Mouse (Mus musculus) kidney, adult 18-20 months (tissue): Measurements from ENCODE around the gene Gsdma.
"Not testable (repeated sequence)": the region's sequence is repeated elsewhere in the genome, so short reads cannot be mapped to it uniquely, and the experiment has no call there.

Source experiments
- DNase-seq: peaks from one replicate; pipeline ENCODE4 v3.0.0; 2021

The Gsdma gene

DNA sequence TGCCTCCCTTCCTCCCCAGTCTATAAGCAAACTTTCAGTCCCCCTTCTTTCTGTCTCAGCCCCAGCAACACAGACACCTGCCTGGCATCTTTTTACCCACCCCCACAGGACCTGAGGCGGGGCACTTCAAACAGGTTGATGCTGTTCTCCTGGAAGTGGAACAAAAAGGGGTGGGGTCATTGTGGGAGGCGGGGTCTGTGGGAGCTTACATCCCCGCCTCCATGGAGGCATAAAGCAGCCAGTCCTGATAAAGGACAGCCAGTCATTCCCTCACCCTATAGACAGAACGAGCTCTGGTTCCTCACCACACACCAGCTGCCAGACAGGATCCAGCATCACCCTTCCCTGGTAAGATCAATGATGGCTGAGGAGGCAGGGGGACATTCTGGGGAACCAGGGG lies at the start of gene Gsdma:
TSS of gene Gsdma (plus strand) at position 261 of the 400 bp plus-strand sequence.
- DNase-seq, result no peak

DNA sequence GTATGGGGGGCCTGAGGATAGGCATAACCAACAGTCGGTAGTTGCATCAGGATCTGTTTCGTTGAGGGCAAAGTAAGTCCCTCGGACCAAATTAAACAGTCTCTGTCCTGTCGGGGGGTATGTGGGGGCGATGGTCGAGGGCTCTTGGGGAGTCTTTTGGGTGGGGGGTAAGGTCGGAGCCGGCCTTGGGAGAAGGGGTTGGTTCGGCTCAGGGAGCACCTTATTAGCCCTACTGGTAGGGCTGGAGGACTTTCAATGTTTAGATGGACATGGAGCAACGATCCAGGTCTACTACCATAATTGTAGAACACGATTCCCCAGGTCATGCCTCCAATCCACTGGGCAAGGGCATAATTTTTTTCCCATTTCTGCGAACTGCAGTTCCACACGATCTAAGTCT lies 43.4 kb upstream of the Gsdma start:
- no peak for DNase-seq

DNA sequence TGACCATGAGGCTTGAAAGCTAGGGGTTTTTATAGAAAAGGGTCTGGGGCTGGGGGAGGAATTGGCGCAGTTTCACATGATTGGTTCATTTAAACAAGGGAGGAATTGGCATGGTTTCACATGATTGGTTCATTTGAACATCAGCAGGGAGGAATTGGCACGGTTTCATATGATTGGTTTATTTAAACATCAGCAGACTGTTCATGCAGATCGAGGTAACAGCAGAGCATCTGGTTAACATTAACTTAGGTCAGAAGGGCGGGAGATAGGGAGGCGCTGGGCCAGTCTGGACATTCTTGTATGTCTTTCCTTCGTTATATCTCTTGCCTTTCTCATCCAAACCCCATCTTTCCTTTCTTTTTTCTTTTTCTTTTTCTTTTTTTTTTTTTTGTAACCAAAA lies 40.2 kb upstream of the Gsdma start:
- DNase-seq, result not testable (repeated sequence)

DNA sequence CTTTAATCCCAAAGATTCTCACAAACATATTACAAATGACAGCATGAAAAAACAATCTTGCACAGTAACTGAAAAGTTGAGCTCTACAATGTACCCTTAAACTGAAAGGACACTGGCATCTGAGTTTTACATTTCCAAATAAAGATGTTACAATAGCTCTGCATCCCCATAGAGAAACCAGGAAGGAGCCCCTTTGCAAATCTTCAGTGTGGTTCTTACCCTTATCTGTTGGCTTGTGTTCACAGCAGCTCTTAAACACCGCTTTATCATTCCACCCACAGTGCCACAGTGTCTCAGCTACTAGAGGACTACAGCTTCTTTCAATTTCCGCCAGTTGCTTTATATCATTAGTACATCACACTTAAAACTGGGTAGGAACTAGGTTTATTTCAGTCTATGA lies 39.8 kb upstream of the Gsdma start:
- DNase-seq, result not testable (repeated sequence)

DNA sequence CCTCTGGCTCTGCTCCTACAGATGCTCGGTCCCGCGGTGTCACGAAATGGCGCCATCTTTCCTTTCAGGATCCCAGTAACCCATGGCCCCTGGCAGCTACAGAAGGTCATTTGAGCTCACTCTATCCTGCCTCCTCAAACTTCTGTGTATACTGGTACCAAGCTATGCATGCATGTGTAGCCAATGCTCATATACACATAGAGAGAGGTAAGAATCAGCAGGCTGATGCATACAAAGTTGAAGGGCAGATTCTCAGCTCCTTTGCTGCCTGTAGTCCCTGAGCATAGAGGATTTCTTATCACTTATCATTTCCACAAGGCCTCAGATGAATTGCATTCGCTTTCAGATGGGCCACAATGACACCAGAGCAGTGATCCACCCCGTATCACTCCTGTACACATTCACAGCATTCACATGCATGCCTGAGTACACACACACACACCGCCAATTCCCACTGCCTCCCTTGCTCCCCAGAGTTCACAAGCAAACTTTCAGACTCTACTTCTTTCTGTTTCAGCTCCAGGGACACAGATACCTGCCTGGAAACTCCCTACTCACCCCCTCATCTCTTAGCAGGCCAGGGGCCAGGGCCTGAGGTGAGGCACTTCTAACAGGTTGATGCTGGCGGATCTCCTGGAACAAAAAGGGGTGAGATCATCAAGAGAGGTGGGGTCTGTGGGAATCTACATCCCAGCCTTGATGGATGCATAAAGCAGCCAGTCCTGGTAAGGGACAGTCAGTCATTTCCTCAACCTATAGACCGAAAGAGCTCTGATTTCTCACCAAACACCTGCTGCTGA lies 38.3 kb upstream of the Gsdma start, which contains the start of the genes Gm12355 and Gsdma3:
TSS of gene Gm12355 (minus strand) at position 51 of the 800 bp plus-strand sequence.
TSS of gene Gsdma3 (plus strand) at position 750 of the 800 bp plus-strand sequence.
- DNase-seq, result no peak

DNA sequence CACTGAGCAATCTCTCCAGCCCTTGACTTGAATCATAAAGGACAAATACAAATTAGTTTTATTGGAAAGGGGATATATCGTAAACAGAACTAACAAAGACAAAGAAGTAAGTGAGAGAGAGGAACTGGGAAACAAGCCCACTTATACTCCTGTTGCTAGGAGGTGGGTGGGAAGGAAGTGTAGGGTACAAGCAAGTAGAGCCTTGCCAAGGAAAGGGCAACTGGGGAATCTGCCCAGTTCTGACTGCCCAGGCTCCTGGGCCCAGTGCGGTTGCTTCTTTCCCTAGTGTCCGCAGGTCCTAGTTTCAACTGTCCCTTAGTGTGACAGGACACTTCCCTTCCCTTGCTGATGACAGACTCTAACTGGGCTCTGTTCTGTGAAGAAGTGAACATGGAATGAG lies 35.4 kb upstream of the Gsdma start:
- DNase-seq, result no peak

DNA sequence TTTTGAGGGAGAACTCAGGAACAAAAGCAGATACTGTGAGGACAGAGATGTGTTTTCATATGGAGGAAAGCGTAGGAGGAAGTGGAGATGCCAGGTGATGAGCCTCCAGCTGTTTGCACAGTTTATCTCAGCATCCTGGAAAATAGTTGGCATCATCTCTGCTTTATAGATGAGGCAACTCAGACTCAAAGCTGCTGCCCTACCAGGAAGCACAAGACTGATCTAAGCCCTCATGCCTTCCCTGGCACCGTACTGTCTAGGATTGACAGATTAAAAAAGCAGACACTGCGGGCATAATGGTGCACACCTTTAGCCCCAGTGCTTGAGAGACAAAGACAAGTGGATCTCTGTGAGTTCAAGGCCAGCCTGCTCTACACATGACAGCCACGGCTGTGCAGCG lies 33.5 kb upstream of the Gsdma start:
- no peak for DNase-seq

DNA sequence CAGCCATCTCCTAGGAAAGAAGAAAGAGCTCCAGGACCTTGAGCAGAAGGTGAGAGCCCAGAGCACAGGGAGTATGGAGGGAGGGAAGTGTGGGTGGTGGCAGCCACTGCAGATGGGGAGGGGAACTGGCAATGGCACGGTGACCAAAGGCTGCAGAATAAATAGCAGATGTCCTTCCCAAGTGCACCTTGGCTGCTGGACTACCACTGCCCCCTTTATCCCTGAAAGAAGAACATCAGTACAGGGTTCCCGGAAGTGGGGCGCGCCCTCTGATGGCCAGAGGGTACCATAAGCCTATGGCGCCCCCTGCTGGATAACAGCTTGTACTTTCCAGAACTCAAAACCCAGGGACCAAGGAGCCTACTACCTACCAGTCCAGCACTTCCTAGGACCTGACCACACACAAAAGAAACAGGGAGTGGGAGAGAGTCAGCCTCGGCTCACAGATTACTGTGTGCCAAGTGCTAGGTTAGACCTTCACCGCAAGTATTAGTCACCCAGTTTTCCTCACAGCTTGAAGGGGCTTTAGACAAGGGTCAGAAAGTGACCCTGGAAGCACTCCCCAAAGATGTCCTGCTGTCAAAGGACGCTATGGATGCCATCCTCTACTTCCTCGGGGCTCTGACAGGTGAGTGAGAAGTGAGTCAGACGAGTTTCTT lies 28.7 kb upstream of the Gsdma start:
- DNase-seq, result peak; percentile 28

DNA sequence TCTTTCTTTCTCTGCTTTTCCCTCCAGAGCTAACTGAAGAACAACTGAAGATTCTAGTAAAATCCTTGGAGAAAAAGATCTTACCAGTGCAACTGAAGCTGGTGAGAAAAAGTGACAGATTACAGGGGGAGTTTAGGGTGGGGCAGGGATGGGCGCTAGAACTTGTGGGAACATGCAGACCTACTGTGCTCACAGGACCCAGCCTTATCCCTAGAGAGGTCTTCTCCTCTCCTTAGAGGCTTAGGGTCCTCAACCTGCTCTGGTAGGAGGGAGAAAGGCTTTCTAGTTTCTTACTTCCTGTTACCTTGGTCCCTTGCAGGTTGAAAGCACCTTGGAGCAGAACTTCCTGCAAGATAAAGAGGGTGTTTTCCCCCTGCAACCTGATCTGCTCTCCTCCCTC lies 26.6 kb upstream of the Gsdma start:
- no peak for DNase-seq

DNA sequence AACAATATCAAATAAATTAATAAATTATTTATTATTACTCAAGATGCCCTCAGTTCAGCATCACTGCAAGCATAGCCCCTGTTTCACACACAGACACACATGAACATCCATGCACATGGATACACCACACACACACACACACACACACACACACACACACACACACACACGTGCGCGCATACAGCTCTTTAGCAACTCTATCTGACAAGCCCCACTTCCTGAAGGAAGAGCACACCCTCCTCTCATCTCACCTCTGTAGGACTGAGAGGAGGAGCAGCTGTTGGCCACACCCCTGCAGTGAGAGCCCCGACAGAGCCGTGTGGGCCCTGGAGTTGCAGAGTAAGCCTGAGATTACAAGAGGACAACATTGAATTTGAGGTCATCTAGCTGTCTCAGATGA lies 24.1 kb upstream of the Gsdma start:
- DNase-seq, result no peak

DNA sequence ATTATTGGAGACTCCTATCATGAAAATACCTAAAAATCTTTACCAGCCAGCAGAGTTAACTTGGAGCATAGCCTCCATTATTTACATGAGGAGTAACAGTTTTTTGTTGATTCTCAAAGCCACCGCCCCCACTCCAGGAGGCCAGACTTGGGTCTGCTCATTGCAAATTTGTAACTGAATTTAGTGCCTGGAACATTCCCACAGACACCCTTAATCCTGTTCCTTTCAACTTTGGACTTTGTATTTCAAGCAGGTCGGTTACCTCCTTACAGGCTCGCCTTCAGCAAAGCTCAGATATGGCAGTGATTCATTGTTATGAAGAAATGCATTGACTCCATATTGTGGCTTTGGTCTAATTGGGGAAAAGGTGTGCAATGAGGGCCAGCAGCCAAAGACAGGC lies 19.4 kb upstream of the Gsdma start:
- DNase-seq, result no peak

DNA sequence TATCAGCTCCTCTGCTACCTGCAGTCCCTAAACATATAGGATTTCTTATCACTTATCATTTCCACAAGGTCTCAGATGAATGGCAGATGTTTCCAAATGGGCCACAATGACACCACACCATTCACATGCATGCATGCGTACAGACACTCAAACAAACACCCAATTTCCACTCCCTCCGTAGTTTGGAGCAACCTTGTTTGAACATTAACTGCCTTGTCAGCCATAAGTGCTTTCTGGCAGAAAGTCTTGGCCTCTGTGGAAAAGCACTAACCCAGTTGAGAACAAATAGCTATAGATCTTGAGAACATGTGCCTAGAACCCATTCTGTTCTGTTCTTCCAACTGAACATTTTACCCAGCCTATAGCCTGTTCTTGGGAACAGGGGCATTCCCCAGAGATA lies 18.2 kb upstream of the Gsdma start:
- DNase-seq, result peak; percentile 14

DNA sequence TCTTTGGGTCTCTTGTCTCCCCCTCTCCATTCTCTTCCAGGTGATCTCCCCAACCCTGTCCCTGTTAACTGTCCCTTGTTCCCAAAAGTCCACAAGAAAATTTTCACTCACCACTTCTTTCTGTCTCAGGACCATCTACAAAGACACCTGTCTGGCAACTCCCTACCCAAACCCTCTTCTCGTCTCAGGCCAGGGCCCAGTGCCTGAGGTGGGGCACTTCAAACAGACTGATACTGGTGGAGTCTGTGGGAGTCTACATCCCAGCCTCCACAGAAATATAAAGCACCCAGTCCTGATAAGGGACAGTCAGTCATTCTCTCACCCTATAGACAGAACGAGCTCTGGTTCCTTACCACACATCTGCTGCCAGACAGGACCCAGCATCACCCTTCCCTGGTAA lies 17.7 kb upstream of the Gsdma start, which contains the start of gene Gsdma2:
TSS of gene Gsdma2 (plus strand) at position 301 of the 400 bp plus-strand sequence.
- no peak for DNase-seq

DNA sequence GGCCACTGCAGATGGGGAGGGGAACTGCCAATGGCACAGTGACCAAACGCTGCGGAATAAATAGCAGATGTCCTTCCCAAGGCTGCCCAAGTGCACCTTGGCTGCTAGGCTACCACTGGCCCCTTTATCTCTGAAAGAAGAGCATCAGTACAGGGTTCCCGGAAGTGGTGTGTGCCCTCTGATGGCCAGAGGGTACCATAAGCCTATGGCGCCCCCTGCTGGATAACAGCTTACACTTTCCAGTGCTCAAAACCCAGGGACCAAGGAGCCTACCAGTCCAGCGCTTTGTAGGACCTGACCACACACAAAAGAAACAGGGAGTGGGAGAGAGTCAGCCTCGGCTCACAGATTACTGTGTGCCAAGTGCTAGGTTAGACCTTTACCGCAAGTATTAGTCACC lies 9.1 kb upstream of the Gsdma start:
- DNase-seq, result peak; percentile 65

DNA sequence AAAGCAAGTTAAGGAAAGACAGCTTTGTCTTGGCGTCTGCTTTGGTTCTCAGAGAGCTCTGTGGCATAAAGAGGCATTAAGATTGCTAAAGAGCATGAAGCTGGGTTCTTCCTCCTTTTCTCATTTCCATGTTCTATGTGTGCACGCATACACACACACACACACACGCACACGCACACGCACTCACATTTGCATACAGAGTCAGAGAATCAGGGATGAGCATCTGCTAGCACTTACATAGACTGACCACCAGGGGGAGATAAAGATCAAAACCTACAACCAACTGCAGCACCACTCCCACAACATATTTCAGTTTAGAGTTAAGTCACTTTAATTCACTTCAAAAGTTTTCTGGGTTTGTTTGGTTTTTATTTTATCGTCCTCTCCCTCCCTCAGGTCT lies 3.6 kb upstream of the Gsdma start:
- DNase-seq, result peak; percentile 7

DNA sequence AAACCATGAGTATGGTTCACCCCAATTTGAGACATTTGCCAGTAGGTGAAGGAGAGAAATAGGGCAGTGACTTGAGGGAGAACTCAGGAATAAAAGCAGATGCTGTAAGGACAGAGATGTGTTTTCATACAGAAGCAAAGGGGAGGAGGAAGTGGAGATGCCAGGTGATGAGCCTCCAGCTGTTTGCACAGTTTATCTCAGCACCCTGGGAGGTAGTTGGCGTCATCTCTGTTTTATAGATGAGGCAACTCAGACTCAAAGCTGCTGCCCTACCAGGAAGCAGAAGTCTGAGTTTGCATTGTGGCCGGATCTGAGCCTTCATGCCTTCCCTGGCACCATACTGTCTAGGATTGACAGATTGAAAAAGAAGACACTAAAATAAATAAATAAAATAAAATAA lies 4.8 kb downstream of the Gsdma start:
- no peak for DNase-seq

DNA sequence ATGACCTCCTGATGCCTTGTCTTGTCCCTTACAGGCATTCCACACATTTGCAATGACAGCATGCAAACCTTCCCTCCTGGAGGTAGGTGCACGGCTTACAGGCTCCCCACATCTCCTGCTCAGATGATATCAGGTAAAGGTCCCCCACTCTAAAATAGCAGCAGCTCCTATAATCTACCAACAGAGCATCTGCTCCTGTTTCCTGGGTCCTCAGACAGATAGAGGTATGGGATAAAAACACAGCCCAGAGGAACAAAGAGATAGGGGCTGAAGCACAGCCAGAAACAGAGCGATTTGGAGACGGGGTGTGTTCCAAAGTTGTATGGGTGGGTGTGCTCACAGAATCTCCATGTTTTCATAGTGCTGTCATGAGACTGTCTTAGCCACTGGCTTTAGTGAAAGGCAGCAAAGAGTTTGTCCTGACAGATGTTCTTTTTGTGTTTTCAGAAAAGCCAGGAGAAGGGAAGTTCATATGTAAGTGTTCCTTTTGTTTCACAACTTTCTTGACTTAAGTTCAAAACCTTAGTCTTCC lies 7.2 kb downstream of the Gsdma start:
- no peak for DNase-seq

DNA sequence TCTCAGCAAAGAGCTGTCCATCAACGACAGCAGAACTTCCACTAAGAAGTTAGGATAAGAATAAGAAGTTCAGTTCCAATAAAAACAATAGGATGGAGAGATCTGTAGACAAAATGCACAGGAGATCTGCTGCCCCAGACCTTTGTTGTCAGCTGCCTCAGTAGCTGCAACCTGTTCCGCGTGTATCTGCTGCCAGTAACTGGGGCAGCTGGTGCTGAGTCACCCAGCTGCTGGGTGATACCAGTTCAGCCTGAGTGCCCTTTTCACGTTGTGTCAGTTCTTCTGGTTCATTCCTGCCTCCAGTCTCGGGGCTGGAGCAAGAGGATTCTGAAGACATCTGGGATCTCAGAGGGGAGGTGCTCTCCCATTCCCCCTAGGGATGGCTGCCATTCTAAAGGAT lies 7.7 kb downstream of the Gsdma start:
- DNase-seq, result no peak

DNA sequence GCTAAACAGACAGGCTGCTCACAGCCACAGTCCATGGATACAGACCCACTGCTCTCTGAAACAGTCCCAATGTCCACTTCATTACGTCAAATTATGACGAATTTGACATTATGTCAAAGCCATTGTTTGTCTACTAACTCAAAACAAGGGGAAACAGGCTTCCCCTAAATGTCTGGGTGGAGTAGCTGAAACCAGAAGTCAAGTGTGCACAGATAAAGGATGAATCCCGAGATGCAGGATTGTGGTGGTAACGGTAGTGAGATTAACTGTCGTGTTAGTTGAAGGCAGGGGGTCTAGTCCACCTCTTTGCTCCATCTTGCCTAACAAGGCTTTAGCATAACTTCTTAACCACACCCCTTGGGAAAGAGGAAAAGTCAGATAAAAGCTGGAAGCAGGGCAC lies 8.3 kb downstream of the Gsdma start:
- no peak for DNase-seq

DNA sequence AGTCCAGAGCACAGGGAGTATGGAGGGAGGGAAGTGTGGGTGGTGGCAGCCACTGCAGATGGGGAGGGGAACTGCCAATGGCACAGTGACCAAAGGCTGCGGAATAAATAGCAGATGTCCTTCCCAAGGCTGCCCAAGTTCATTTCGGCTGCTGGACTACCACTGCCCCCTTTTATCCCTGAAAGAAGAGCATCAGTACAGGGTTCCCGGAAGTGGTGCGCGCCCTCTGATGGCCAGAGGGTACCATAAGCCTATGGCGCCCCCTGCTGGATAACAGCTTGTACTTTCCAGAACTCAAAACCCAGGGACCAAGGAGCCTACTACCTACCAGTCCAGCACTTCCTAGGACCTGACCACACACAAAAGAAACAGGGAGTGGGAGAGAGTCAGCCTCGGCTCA lies 9.0 kb downstream of the Gsdma start:
- peak; percentile 61 for DNase-seq

DNA sequence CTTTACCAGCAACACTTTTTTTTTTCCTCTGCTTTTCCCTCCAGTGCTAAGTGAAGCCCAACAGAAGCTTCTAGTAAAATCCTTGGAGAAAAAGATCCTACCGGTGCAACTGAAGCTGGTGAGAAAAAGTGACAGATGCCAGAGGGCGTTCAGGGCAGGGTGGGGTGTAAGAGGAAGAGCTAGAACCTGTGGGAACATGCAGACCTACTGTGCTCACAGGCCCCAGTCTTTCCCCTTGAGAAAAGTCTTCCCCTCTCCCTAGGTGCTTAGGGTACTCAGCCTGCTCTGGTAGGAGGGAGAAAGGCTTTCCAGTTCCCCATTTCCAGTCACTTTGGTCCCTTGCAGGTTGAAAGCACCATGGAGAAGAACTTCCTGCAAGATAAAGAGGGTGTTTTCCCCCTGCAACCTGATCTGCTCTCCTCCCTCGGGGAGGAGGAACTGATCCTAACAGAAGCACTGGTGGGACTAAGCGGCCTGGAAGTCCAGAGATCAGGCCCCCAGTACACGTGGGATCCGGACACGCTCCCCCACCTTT lies 11.7 kb downstream of the Gsdma start:
- no peak for DNase-seq

DNA sequence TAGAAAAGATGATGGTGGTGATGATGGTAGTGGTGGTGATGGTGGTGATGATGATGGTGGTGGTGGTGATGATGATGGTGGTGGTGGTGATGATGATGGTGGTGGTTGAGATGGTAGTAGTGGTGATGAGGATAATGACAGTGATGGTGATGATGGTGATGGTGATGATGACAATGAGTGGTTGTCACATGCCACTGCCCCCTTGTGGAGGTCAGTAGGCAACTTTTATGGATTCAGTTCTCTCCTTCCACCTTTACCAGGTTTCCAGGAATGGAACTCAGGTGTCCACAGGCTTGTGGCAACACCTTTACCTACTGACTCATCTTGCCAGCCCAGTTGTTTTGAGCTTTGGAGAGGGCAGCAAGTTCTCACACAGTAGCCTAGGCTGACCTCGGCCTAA lies 15.9 kb downstream of the Gsdma start:
- DNase-seq, result no peak

DNA sequence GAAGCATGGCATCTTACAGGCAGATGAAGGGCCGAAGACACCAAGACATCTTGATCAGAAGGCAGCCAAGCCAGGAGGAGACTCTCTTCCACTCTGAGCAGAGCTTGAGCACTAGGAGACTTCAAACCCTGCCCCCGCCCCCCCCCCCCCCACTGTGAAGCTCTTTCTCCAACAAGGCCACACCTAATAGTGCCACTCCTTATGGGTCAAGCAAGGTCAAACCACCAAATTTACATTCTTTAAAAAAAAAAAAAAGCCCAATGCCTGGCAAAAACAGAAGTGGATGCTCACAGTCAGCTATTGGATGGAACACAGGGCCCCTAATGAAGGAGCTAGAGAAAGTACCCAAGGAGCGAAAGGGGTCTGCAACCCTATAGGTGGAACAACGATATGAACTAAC lies 16.4 kb downstream of the Gsdma start:
- DNase-seq, result not testable (repeated sequence)

DNA sequence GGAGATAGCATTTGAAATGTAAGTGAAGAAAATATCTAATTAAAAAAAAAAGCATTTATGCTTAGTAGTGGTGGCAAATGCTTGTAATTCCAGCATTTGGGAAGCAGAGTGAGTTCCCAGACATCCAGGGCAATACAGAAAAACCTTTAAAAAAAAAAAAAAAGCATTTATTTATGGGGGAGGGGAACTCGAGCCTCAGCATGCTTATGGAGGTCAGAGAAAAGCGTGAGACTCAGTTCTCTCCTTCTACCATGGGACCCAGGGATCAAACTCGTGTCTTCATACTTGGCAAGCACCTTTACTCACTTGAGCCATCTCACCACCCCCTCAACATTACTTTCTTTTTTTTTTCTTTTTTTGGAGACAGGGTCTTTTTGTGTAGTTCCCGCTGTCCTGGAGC lies 17.0 kb downstream of the Gsdma start:
- no peak for DNase-seq
